Mouse (Mus musculus): ENCODE results near the gene Sft2d2.

- no peak for TF ChIP-seq POLR2A (IDR thresholded peaks at IDR 0.05; ENCODE audit: insufficient read depth, low read depth, low read length)
- no peak for TF ChIP-seq CTCF (IDR thresholded peaks at IDR 0.05)
Measured at GRCm38 (mm10) chr1:165203488-165204035, 9.3 kb upstream of the Sft2d2 start.

All from heart, adult 2 months (tissue).